Mouse (Mus musculus) 3134 (cell line): ENCODE results near the gene Mtrex.
A peak's percentile ranks its signal among the peaks of the same experiment; 100 is the strongest.

ENCODE experiments used
- DNase-seq: peaks from one replicate; pipeline ENCODE4 v3.0.0-alpha.2; 2011; ENCODE audit warnings: low spot score; ENCODE audit not compliant: insufficient read length; ENCODE audit errors: extremely low read depth

Mtrex gene

GRCm38 (mm10) chr13:112927287-112928001 lies at the start of gene Mtrex, which contains the start of gene Dhx29:
Mtrex (minus strand) TSS chr13:112927398.
Dhx29 (plus strand) TSS chr13:112927454.
- DNase-seq = peak; percentile 98

GRCm38 (mm10) chr13:112976720-112977119 lies 49.5 kb upstream of the Mtrex start:
- DNase-seq = no peak

- no peak for DNase-seq
Observed at GRCm38 (mm10) chr13:112967267-112967666, 40.1 kb upstream of the Mtrex start.

- DNase-seq = no peak
Observed at GRCm38 (mm10) chr13:112964421-112964820, 37.2 kb upstream of the Mtrex start.

GRCm38 (mm10) chr13:112963081-112963480 lies 35.9 kb upstream of the Mtrex start:
- DNase-seq = no peak

- no peak for DNase-seq
Observed at GRCm38 (mm10) chr13:112954067-112954466, 26.9 kb upstream of the Mtrex start.

- DNase-seq = no peak
Observed at GRCm38 (mm10) chr13:112945900-112946299, 18.7 kb upstream of the Mtrex start.

GRCm38 (mm10) chr13:112945312-112945711 lies 18.1 kb upstream of the Mtrex start:
- DNase-seq = no peak

- no peak for DNase-seq
Observed at GRCm38 (mm10) chr13:112941879-112942330, 14.7 kb upstream of the Mtrex start.

GRCm38 (mm10) chr13:112938130-112938529 lies 10.9 kb upstream of the Mtrex start:
- DNase-seq = no peak

GRCm38 (mm10) chr13:112928038-112928668 lies 955 bp upstream of the Mtrex start:
- DNase-seq = no peak

- DNase-seq = no peak
Observed at GRCm38 (mm10) chr13:112926796-112927195, 402 bp downstream of the Mtrex start.

- no peak for DNase-seq
Observed at GRCm38 (mm10) chr13:112925976-112926375, 1.2 kb downstream of the Mtrex start.

GRCm38 (mm10) chr13:112925266-112925665 lies 1.9 kb downstream of the Mtrex start:
- DNase-seq = no peak

- no peak for DNase-seq
Observed at GRCm38 (mm10) chr13:112920906-112921305, 6.3 kb downstream of the Mtrex start.

GRCm38 (mm10) chr13:112919141-112919865 lies 7.9 kb downstream of the Mtrex start:
- DNase-seq = no peak

GRCm38 (mm10) chr13:112910434-112910833 lies 16.8 kb downstream of the Mtrex start:
- DNase-seq = no peak

GRCm38 (mm10) chr13:112909663-112910062 lies 17.5 kb downstream of the Mtrex start:
- no peak for DNase-seq

GRCm38 (mm10) chr13:112902176-112902575 lies 25.0 kb downstream of the Mtrex start:
- DNase-seq = no peak

GRCm38 (mm10) chr13:112887234-112887633 lies 40.0 kb downstream of the Mtrex start:
- no peak for DNase-seq

- DNase-seq = no peak
Observed at GRCm38 (mm10) chr13:112871500-112872266, 55.5 kb downstream of the Mtrex start.
